Mouse (Mus musculus) neural tube, embryonic 13.5 days (tissue): ENCODE results near the gene Uts2r. TPM values are rescaled to one million over a fixed set of nuclear protein-coding genes. Genes with fewer than 3 reads are reported as not detected.

Experiments
- polyA plus RNA-seq: library from polyadenylated mRNA; unstranded; fragments of >200 nt; fragmentation: Nextera tagmentation; extraction: Ambion mirVana; gene quantifications from 2 replicates; pipeline ENCODE4 v1.2.1, GENCODE M21; 2015

Gene Uts2r
- polyA plus RNA-seq, 1 experiment from 2014 or later, result 0.47 TPM

Other genes with a start within 250 kb of the Uts2r start
- 3.9 and 4.2 TPM in 2 replicates for gene Ccdc57, start 227.4 kb upstream of the Uts2r start, polyA plus RNA-seq
- gene Slc16a3, start 211.8 kb upstream of the Uts2r start, polyA plus RNA-seq, result 12.7 and 16.8 TPM in 2 replicates
- 135 and 138 TPM in 2 replicates for gene Csnk1d, start 168.9 kb upstream of the Uts2r start, polyA plus RNA-seq
- 0.20 TPM in 1 of 2 replicates, not detected in the other for gene Cd7, start 120.9 kb upstream of the Uts2r start, polyA plus RNA-seq
- not detected in 2 replicates for gene Sectm1b, start 96.7 kb upstream of the Uts2r start, polyA plus RNA-seq
- not detected in 2 replicates for gene Sectm1a, start 79.1 kb upstream of the Uts2r start, polyA plus RNA-seq
- gene Tex19.2, start 41.6 kb upstream of the Uts2r start, polyA plus RNA-seq, result not detected in 2 replicates
- gene Tex19.1, start 14.1 kb upstream of the Uts2r start, polyA plus RNA-seq, result not detected in 2 replicates
- gene Hexdc, start 44.2 kb downstream of the Uts2r start, polyA plus RNA-seq, result 16.8 and 17.8 TPM in 2 replicates
- 26.3 and 28.8 TPM in 2 replicates for gene Ogfod3, start 44.4 kb downstream of the Uts2r start, polyA plus RNA-seq
- 36.9 and 40.4 TPM in 2 replicates for gene Cybc1, start 69.1 kb downstream of the Uts2r start, polyA plus RNA-seq
- 104 and 112 TPM in 2 replicates for gene Narf, start 77.0 kb downstream of the Uts2r start, polyA plus RNA-seq
- 10.5 and 10.9 TPM in 2 replicates for gene Foxk2, start 99.7 kb downstream of the Uts2r start, polyA plus RNA-seq
- 83.2 and 89.9 TPM in 2 replicates for gene Wdr45b, start 194.2 kb downstream of the Uts2r start, polyA plus RNA-seq
- 10.1 and 11.1 TPM in 2 replicates for gene Rab40b, start 228.0 kb downstream of the Uts2r start, polyA plus RNA-seq